Mouse (Mus musculus): ENCODE measurements around the gene Pdcd7. TPM values are rescaled to one million over a fixed set of nuclear protein-coding genes. Genes with fewer than 3 reads are reported as not detected.

The Pdcd7 gene
- total RNA-seq, 1 experiment: 23.7 TPM

DNA sequence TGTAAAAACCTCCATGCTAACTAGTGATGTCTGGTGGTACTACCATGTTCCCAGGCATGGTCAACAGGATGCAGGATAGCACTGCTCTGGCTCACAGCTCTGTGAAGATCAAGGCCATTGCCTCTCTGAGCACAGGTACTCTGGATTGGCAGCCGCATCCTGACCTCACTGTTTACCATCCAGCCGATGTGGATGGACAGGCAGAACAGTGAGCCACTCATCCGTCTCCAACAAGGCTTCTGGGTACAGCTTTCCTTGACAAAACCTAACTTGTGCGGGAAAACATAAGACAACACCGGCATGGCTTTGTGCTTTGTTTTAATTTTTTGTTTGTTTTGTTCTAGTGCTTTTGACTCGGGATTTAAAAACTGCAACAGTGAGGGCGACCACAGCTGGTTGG lies 19.8 kb downstream of the Pdcd7 start:
- no peaks in the 10 kb centered on the region for H3K9me3 ChIP-seq (ENCODE audit: control insufficient read depth, insufficient read depth, low read depth, low read length)
- no peak overlapping the region for H3K4me3 ChIP-seq (ENCODE audit: insufficient read depth in 1 of 2, low read depth in 1 of 2, low read length in 2 of 2, poor library complexity in 1 of 2, severe bottlenecking in 1 of 2)

DNA sequence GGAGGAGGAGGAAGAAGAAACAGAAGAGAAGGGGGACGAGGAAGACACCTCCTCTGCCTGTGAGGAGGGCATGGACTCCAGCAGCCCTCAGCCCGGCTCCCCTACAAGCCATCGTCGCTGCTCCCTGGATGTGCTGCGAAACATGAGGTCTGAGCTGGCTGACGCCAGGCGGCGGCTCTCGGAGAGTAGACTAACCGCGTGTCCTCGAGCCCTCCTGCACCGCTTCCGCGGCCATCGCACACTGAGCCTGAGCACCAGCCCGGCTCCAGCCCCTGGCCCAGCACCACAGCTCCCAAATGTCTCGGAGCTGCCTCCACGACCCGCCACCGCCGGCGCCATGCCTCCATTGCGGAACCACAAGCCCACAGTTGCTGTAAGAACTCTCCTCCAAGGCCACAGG lies 25.9 kb downstream of the Pdcd7 start:
- Histone ChIP-seq H3K9ac (ENCODE audit: insufficient read depth, low read depth, low read length, poor library complexity, severe bottlenecking) (peak overlapping the region; percentile 83), H3K4me3 (ENCODE audit: insufficient read depth in 1 of 2, low read depth in 1 of 2, low read length in 2 of 2, poor library complexity in 1 of 2, severe bottlenecking in 1 of 2) (peak overlapping the region; percentile 58 to 63), H3K4me1 (ENCODE audit: control insufficient read depth in 2 of 2, insufficient read depth in 2 of 2, low read length in 2 of 2, poor library complexity in 1 of 2) (peaks cover 0 to 5% of the 10 kb centered on the region in 2 experiments; a peak in 1 of 4 replicates), H3K27ac (ENCODE audit: insufficient read depth, low read depth, low read length, poor library complexity, severe bottlenecking) (no peak overlapping the region), H3K36me3 (ENCODE audit: control insufficient read depth, insufficient read depth, low read length, poor library complexity, severe bottlenecking) (no peaks in the 10 kb centered on the region), H3K9me3 (ENCODE audit: control insufficient read depth, insufficient read depth, low read depth, low read length) (no peaks in the 10 kb centered on the region)
- DNase-seq (ENCODE audit: low read depth, low spot score): no peak
- TF ChIP-seq HCFC1 (IDR thresholded peaks at IDR 0.05; ENCODE audit: borderline replicate concordance, insufficient read depth, low read length) (no peak), CHD2 (IDR thresholded peaks at IDR 0.05; ENCODE audit: low read depth, low read length) (no peak), ZNF384 (IDR thresholded peaks at IDR 0.05; ENCODE audit: low read depth, low read length) (no peak), MAFK (IDR thresholded peaks at IDR 0.05; ENCODE audit: insufficient read depth, low read depth, low read length) (no peak), ZC3H11A (IDR thresholded peaks at IDR 0.05; ENCODE audit: borderline replicate concordance, low read depth, low read length) (no peak)
- in situ Hi-C loops (cut with MboI; ENCODE audit: low sequenced_read_pairs in 2 of 2, unreplicated experiment in 2 of 2): no loop called here

More for the DNA sequence above, 19.8 kb downstream of the Pdcd7 start:
- TF ChIP-seq MAFK (IDR thresholded peaks at IDR 0.05; ENCODE audit: insufficient read depth, low read depth, low read length) (no peak), HCFC1 (IDR thresholded peaks at IDR 0.05; ENCODE audit: borderline replicate concordance, insufficient read depth, low read length) (no peak), ZNF384 (IDR thresholded peaks at IDR 0.05; ENCODE audit: low read depth, low read length) (no peak)
- DNase-seq (ENCODE audit: low read depth, low spot score): no peak
- H3K4me1 ChIP-seq (ENCODE audit: control insufficient read depth in 2 of 2, insufficient read depth in 2 of 2, low read length in 2 of 2, poor library complexity in 1 of 2): peaks cover 0 to 2% of the 10 kb centered on the region in 2 experiments; a peak in 1 of 4 replicates
- H3K36me3 ChIP-seq (ENCODE audit: control insufficient read depth, insufficient read depth, low read length, poor library complexity, severe bottlenecking): 0 out of 2 replicates have a peak, but pooled peaks cover 1% of the 10 kb centered on the region
- no peak overlapping the region for H3K27ac ChIP-seq (ENCODE audit: insufficient read depth, low read depth, low read length, poor library complexity, severe bottlenecking)
- H3K9ac ChIP-seq (ENCODE audit: insufficient read depth, low read depth, low read length, poor library complexity, severe bottlenecking): no peak overlapping the region
- in situ Hi-C loops (cut with MboI; ENCODE audit: low sequenced_read_pairs in 2 of 2, unreplicated experiment in 2 of 2): no loop called here

- Histone ChIP-seq H3K4me1 (ENCODE audit: control insufficient read depth in 2 of 2, insufficient read depth in 2 of 2, low read length in 2 of 2, poor library complexity in 1 of 2) (peaks cover 0 to 5% of the 10 kb centered on the region in 2 experiments; a peak in 1 of 4 replicates), H3K9me3 (ENCODE audit: control insufficient read depth, insufficient read depth, low read depth, low read length) (no peaks in the 10 kb centered on the region), H3K4me3 (ENCODE audit: insufficient read depth in 1 of 2, low read depth in 1 of 2, low read length in 2 of 2, poor library complexity in 1 of 2, severe bottlenecking in 1 of 2) (no peak overlapping the region), H3K27ac (ENCODE audit: insufficient read depth, low read depth, low read length, poor library complexity, severe bottlenecking) (no peak overlapping the region), H3K9ac (ENCODE audit: insufficient read depth, low read depth, low read length, poor library complexity, severe bottlenecking) (no peak overlapping the region), H3K36me3 (ENCODE audit: control insufficient read depth, insufficient read depth, low read length, poor library complexity, severe bottlenecking) (no peaks in the 10 kb centered on the region)
- DNase-seq (ENCODE audit: low read depth, low spot score): no peak
- in situ Hi-C loops (cut with MboI; ENCODE audit: low sequenced_read_pairs in 2 of 2, unreplicated experiment in 2 of 2): no loop called here
- no peak for TF ChIP-seq ZNF384 (IDR thresholded peaks at IDR 0.05; ENCODE audit: low read depth, low read length)
- TF ChIP-seq MAFK (IDR thresholded peaks at IDR 0.05; ENCODE audit: insufficient read depth, low read depth, low read length): no peak
- no peak for TF ChIP-seq ZC3H11A (IDR thresholded peaks at IDR 0.05; ENCODE audit: borderline replicate concordance, low read depth, low read length)
- TF ChIP-seq HCFC1 (IDR thresholded peaks at IDR 0.05; ENCODE audit: borderline replicate concordance, insufficient read depth, low read length): no peak
- no peak for TF ChIP-seq CHD2 (IDR thresholded peaks at IDR 0.05; ENCODE audit: low read depth, low read length)
Measured at GRCm38 (mm10) chr9:65372449-65372848, 26.5 kb downstream of the Pdcd7 start.

DNA sequence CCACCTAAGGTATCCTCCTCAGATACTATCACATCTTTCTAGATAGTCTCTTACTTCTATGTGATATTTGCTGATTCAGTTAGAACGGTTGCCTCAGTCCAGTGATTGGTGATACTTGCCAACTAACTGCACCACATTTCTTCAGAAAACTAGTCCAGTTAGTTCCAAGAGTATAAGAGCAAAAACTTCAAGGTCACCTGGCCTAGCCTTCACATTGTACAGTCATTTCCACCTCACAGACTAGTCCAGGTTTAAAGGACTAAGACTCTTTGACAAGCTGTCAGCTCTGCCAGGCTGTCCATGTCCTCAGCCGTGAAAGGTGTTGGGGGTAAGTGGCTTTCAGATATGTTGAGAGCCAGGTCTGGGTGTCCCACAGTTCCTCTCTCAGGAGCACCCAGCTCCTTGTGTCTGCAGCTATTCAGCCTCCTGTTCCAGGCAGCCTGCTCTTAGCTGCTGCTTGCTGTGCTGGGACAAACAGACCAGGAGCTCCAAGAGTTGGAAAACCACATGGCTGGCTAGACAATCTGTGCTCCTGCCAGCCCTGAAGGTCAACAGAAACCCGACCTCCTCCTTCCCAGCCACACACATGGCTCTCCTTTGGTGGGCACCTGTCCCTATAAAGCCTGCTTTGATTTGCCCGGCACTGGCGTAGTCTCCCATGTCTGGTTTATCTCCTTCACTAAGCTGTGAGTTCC lies 28.7 kb downstream of the Pdcd7 start:
- in situ Hi-C loops (cut with MboI; ENCODE audit: low sequenced_read_pairs in 2 of 2, unreplicated experiment in 2 of 2): no loop called here
- TF ChIP-seq ZNF384 (IDR thresholded peaks at IDR 0.05; ENCODE audit: low read depth, low read length) (no peak), MAFK (IDR thresholded peaks at IDR 0.05; ENCODE audit: insufficient read depth, low read depth, low read length) (no peak), CHD2 (IDR thresholded peaks at IDR 0.05; ENCODE audit: low read depth, low read length) (no peak), HCFC1 (IDR thresholded peaks at IDR 0.05; ENCODE audit: borderline replicate concordance, insufficient read depth, low read length) (no peak), ZC3H11A (IDR thresholded peaks at IDR 0.05; ENCODE audit: borderline replicate concordance, low read depth, low read length) (no peak)
- no peak overlapping the region for H3K9ac ChIP-seq (ENCODE audit: insufficient read depth, low read depth, low read length, poor library complexity, severe bottlenecking)

More for the DNA sequence above, 28.7 kb downstream of the Pdcd7 start:
- Histone ChIP-seq H3K4me3 (ENCODE audit: insufficient read depth in 1 of 2, low read depth in 1 of 2, low read length in 2 of 2, poor library complexity in 1 of 2, severe bottlenecking in 1 of 2) (no peak overlapping the region), H3K36me3 (ENCODE audit: control insufficient read depth, insufficient read depth, low read length, poor library complexity, severe bottlenecking) (no peaks in the 10 kb centered on the region), H3K9me3 (ENCODE audit: control insufficient read depth, insufficient read depth, low read depth, low read length) (no peaks in the 10 kb centered on the region), H3K4me1 (ENCODE audit: control insufficient read depth in 2 of 2, insufficient read depth in 2 of 2, low read length in 2 of 2, poor library complexity in 1 of 2) (peaks cover 0 to 5% of the 10 kb centered on the region in 2 experiments; a peak in 1 of 4 replicates), H3K27ac (ENCODE audit: insufficient read depth, low read depth, low read length, poor library complexity, severe bottlenecking) (no peak overlapping the region)
- no peak for DNase-seq (ENCODE audit: low read depth, low spot score)
